Mouse (Mus musculus): Measurements from ENCODE around the gene Bsph1. TPM values are rescaled to one million over a fixed set of nuclear protein-coding genes. Genes with fewer than 3 reads are reported as not detected.
"Not testable (repeated sequence)": the region's sequence is repeated elsewhere in the genome, so short reads cannot be mapped to it uniquely, and the experiment has no call there.

The Bsph1 gene
- not detected in 2 replicates for polyA plus RNA-seq (2015; fragmentation: Nextera tagmentation; extraction: Ambion mirVana)

GRCm38 (mm10) chr7:13450541-13450940 lies at the start of gene Bsph1:
Gene Bsph1, plus strand, starts transcription at chr7:13450841.
- not testable (repeated sequence) for H3K4me1 ChIP-seq; H3K36me3 ChIP-seq (ENCODE audit: poor library complexity, severe bottlenecking); H3K27me3 ChIP-seq; H3K9ac ChIP-seq; H3K4me2 ChIP-seq; H3K4me3 ChIP-seq; ATAC-seq; H3K27ac ChIP-seq
- WGBS: 76% methylated on average over 1 of the region's 1 CpGs
- H3K9me3 ChIP-seq (replicated peaks): peaks cover 12% of the 10 kb centered on the region

DNA sequence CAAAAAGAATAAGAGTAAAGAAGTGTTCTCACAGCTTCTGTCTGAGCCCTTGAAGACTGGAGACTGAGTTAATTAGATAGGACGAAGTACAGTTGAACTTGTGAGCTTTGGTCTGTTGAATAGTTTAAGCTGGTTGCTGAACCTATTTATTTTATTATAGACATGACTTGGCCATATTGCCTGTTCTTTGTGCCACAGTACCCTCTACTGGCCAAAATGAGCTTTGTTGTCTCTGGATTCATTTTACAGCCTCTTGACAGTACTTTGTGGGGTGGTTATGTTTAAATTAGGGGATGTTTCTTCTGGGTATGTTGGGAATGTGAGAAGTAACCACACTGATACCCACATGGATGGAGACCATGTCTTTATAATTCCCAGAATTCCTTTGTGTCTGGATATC lies 60.9 kb downstream of the Bsph1 start:
- H3K27me3 ChIP-seq: no peaks in the 10 kb centered on the region
- ATAC-seq: no peak
- no peak overlapping the region for H3K9ac ChIP-seq
- no peaks in the 10 kb centered on the region for H3K4me1 ChIP-seq
- H3K4me3 ChIP-seq: no peak overlapping the region
- H3K9me3 ChIP-seq (replicated peaks): peaks cover 31% of the 10 kb centered on the region
- 74% methylated on average over 1 of the region's 1 CpGs for WGBS
- H3K36me3 ChIP-seq (ENCODE audit: poor library complexity, severe bottlenecking): no peaks in the 10 kb centered on the region
- H3K4me2 ChIP-seq: no peak overlapping the region
- no peak overlapping the region for H3K27ac ChIP-seq

Other genes starting within 250 kb of the Bsph1 start
- not detected in 2 replicates for gene Vmn1r89, start 237.8 kb upstream of the Bsph1 start, polyA plus RNA-seq (2015; fragmentation: Nextera tagmentation; extraction: Ambion mirVana)
- gene Lig1, start 173.6 kb upstream of the Bsph1 start, polyA plus RNA-seq (2015; fragmentation: Nextera tagmentation; extraction: Ambion mirVana): 106 and 113 TPM in 2 replicates
- gene Zswim9, start 172.1 kb upstream of the Bsph1 start, polyA plus RNA-seq (2015; fragmentation: Nextera tagmentation; extraction: Ambion mirVana): 14.5 and 15.8 TPM in 2 replicates
- gene Pla2g4c, start 126.2 kb upstream of the Bsph1 start, polyA plus RNA-seq (2015; fragmentation: Nextera tagmentation; extraction: Ambion mirVana): 1.1 and 1.5 TPM in 2 replicates
- 0.27 TPM in 1 of 2 replicates, not detected in the other for gene Cabp5, start 52.7 kb upstream of the Bsph1 start, polyA plus RNA-seq (2015; fragmentation: Nextera tagmentation; extraction: Ambion mirVana)
- not detected in 2 replicates for gene Bsph2, start 120.2 kb downstream of the Bsph1 start, polyA plus RNA-seq (2015; fragmentation: Nextera tagmentation; extraction: Ambion mirVana)
- not detected in 2 replicates for gene Sult2a5, start 173.1 kb downstream of the Bsph1 start, polyA plus RNA-seq (2015; fragmentation: Nextera tagmentation; extraction: Ambion mirVana)

All from forebrain, embryonic 13.5 days (tissue).